Mouse (Mus musculus) kidney, adult 2 months (tissue): ENCODE measurements around the gene Snx14.

ENCODE experiments used
- CTCF ChIP-seq: fragments of 200-500 bp; conservative IDR thresholded peaks from 2 replicates; pipeline ENCODE4 v1.5.1; 2011; ENCODE audit warnings: low read depth, mild to moderate bottlenecking, control low read depth, low read length, moderate library complexity, mixed read lengths; ENCODE audit not compliant: insufficient read depth, insufficient read length
- POLR2A ChIP-seq: fragments of 200-500 bp; IDR thresholded peaks from one replicate; pipeline ENCODE4 v1.6.1; 2011; ENCODE audit warnings: low read depth, low read length, control low read depth

DNA sequence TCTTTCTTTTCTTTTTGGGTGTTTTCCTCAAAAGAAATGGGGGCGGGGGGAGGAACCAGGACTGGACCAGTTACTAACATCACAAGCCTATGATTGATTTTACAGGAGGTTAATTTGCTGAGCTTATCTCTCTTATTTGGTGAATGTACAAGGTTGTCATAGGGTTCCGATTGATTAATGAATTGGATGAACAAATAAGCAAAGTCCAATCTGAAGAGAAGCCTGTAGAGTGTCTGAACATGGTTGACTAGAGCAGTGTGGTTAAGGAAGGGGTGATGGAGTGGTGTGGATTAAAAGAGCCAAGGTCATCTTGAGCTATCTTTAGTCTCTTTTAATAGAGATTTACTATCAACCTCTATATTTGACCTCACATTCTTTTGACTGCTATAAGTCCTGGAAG is 94.3 kb downstream of the Snx14 start:
- no peak for TF ChIP-seq POLR2A
- no peak for TF ChIP-seq CTCF
